Mouse (Mus musculus) bone marrow macrophage, adult 2 months (primary cell): ENCODE measurements around the gene Saysd1.

Source experiments
- CTCF ChIP-seq: IDR thresholded peaks from 2 replicates; pipeline ENCODE4 v1.5.1; 2012; ENCODE audit warnings: low read depth, mild to moderate bottlenecking, low read length, moderate library complexity
- POLR2A ChIP-seq: IDR thresholded peaks from 2 replicates; pipeline ENCODE4 v1.6.1; 2012; ENCODE audit warnings: mild to moderate bottlenecking, low read depth, low read length, borderline replicate concordance

- no peak for TF ChIP-seq POLR2A
- no peak for TF ChIP-seq CTCF
Observed at GRCm38 (mm10) chr14:20098061-20098460, 40.3 kb downstream of the Saysd1 start.
